Mouse (Mus musculus): ENCODE data around the gene Tars. TPM values are rescaled to one million over a fixed set of nuclear protein-coding genes. Genes with fewer than 3 reads are reported as not detected.

Tars gene
- polyA plus RNA-seq, 1 experiment = 45.4 TPM

- TF ChIP-seq CTCF (IDR thresholded peaks at IDR 0.05; ENCODE audit: borderline replicate concordance, extremely low read depth, insufficient read depth, insufficient read length) = no peak
- no peak for TF ChIP-seq POLR2A (IDR thresholded peaks at IDR 0.05; ENCODE audit: borderline replicate concordance, extremely low read depth, insufficient read depth, insufficient read length, poor library complexity, severe bottlenecking)
- no peak for DNase-seq (ENCODE audit: low read depth)
Observed at GRCm38 (mm10) chr15:11396421-11396820, 3.0 kb downstream of the Tars start.

- no peak for DNase-seq (ENCODE audit: low read depth)
- TF ChIP-seq CTCF (IDR thresholded peaks at IDR 0.05; ENCODE audit: borderline replicate concordance, extremely low read depth, insufficient read depth, insufficient read length) (no peak), POLR2A (IDR thresholded peaks at IDR 0.05; ENCODE audit: borderline replicate concordance, extremely low read depth, insufficient read depth, insufficient read length, poor library complexity, severe bottlenecking) (no peak)
Observed at GRCm38 (mm10) chr15:11392903-11393302, 6.6 kb downstream of the Tars start.

GRCm38 (mm10) chr15:11383796-11384195 is 15.7 kb downstream of the Tars start:
- TF ChIP-seq CTCF (IDR thresholded peaks at IDR 0.05; ENCODE audit: borderline replicate concordance, extremely low read depth, insufficient read depth, insufficient read length) = no peak
- TF ChIP-seq POLR2A (IDR thresholded peaks at IDR 0.05; ENCODE audit: borderline replicate concordance, extremely low read depth, insufficient read depth, insufficient read length, poor library complexity, severe bottlenecking) = no peak
- no peak for DNase-seq (ENCODE audit: low read depth)

GRCm38 (mm10) chr15:11382585-11382984 is 16.9 kb downstream of the Tars start:
- no peak for DNase-seq (ENCODE audit: low read depth)
- TF ChIP-seq POLR2A (IDR thresholded peaks at IDR 0.05; ENCODE audit: borderline replicate concordance, extremely low read depth, insufficient read depth, insufficient read length, poor library complexity, severe bottlenecking) (no peak), CTCF (IDR thresholded peaks at IDR 0.05; ENCODE audit: borderline replicate concordance, extremely low read depth, insufficient read depth, insufficient read length) (no peak)

- no peak for DNase-seq (ENCODE audit: low read depth)
Observed at GRCm38 (mm10) chr15:11380616-11381015, 18.8 kb downstream of the Tars start.

GRCm38 (mm10) chr15:11380087-11380530 is 19.4 kb downstream of the Tars start:
- TF ChIP-seq POLR2A (IDR thresholded peaks at IDR 0.05; ENCODE audit: borderline replicate concordance, extremely low read depth, insufficient read depth, insufficient read length, poor library complexity, severe bottlenecking) = no peak
- TF ChIP-seq CTCF (IDR thresholded peaks at IDR 0.05; ENCODE audit: borderline replicate concordance, extremely low read depth, insufficient read depth, insufficient read length) = peak; percentile 38; the same call in 1 of the 2 replicates
- peak; percentile 72 for DNase-seq (ENCODE audit: low read depth)

More at GRCm38 (mm10) chr15:11380616-11381015, 18.8 kb downstream of the Tars start:
- TF ChIP-seq CTCF (IDR thresholded peaks at IDR 0.05; ENCODE audit: borderline replicate concordance, extremely low read depth, insufficient read depth, insufficient read length) (no peak), POLR2A (IDR thresholded peaks at IDR 0.05; ENCODE audit: borderline replicate concordance, extremely low read depth, insufficient read depth, insufficient read length, poor library complexity, severe bottlenecking) (no peak)

- DNase-seq (ENCODE audit: low read depth) = no peak
- TF ChIP-seq POLR2A (IDR thresholded peaks at IDR 0.05; ENCODE audit: borderline replicate concordance, extremely low read depth, insufficient read depth, insufficient read length, poor library complexity, severe bottlenecking) (no peak), CTCF (IDR thresholded peaks at IDR 0.05; ENCODE audit: borderline replicate concordance, extremely low read depth, insufficient read depth, insufficient read length) (no peak)
Observed at GRCm38 (mm10) chr15:11379431-11380086, 19.9 kb downstream of the Tars start.

GRCm38 (mm10) chr15:11370477-11371085 is 28.9 kb downstream of the Tars start:
- DNase-seq (ENCODE audit: low read depth) = no peak
- TF ChIP-seq CTCF (IDR thresholded peaks at IDR 0.05; ENCODE audit: borderline replicate concordance, extremely low read depth, insufficient read depth, insufficient read length) (no peak), POLR2A (IDR thresholded peaks at IDR 0.05; ENCODE audit: borderline replicate concordance, extremely low read depth, insufficient read depth, insufficient read length, poor library complexity, severe bottlenecking) (no peak)

- no peak for DNase-seq (ENCODE audit: low read depth)
- TF ChIP-seq POLR2A (IDR thresholded peaks at IDR 0.05; ENCODE audit: borderline replicate concordance, extremely low read depth, insufficient read depth, insufficient read length, poor library complexity, severe bottlenecking) (no peak), CTCF (IDR thresholded peaks at IDR 0.05; ENCODE audit: borderline replicate concordance, extremely low read depth, insufficient read depth, insufficient read length) (no peak)
Observed at GRCm38 (mm10) chr15:11369572-11369971, 29.9 kb downstream of the Tars start.

GRCm38 (mm10) chr15:11364795-11365194 is 34.7 kb downstream of the Tars start:
- TF ChIP-seq POLR2A (IDR thresholded peaks at IDR 0.05; ENCODE audit: borderline replicate concordance, extremely low read depth, insufficient read depth, insufficient read length, poor library complexity, severe bottlenecking) (no peak), CTCF (IDR thresholded peaks at IDR 0.05; ENCODE audit: borderline replicate concordance, extremely low read depth, insufficient read depth, insufficient read length) (no peak)
- peak; percentile 74 for DNase-seq (ENCODE audit: low read depth)

- peak; percentile 72 for DNase-seq (ENCODE audit: low read depth)
- TF ChIP-seq POLR2A (IDR thresholded peaks at IDR 0.05; ENCODE audit: borderline replicate concordance, extremely low read depth, insufficient read depth, insufficient read length, poor library complexity, severe bottlenecking) (no peak), CTCF (IDR thresholded peaks at IDR 0.05; ENCODE audit: borderline replicate concordance, extremely low read depth, insufficient read depth, insufficient read length) (no peak)
Observed at GRCm38 (mm10) chr15:11364112-11364511, 35.4 kb downstream of the Tars start.

GRCm38 (mm10) chr15:11361824-11362223 is 37.6 kb downstream of the Tars start:
- no peak for TF ChIP-seq CTCF (IDR thresholded peaks at IDR 0.05; ENCODE audit: borderline replicate concordance, extremely low read depth, insufficient read depth, insufficient read length)
- no peak for TF ChIP-seq POLR2A (IDR thresholded peaks at IDR 0.05; ENCODE audit: borderline replicate concordance, extremely low read depth, insufficient read depth, insufficient read length, poor library complexity, severe bottlenecking)
- no peak for DNase-seq (ENCODE audit: low read depth)

Measured in brain, embryonic 14.5 days (tissue).